Mouse (Mus musculus): ENCODE results near the gene Sctr. TPM values are rescaled to one million over a fixed set of nuclear protein-coding genes. Genes with fewer than 3 reads are reported as not detected.

Gene Sctr
- polyA plus RNA-seq, 1 experiment from 2014 or later: not detected

DNA sequence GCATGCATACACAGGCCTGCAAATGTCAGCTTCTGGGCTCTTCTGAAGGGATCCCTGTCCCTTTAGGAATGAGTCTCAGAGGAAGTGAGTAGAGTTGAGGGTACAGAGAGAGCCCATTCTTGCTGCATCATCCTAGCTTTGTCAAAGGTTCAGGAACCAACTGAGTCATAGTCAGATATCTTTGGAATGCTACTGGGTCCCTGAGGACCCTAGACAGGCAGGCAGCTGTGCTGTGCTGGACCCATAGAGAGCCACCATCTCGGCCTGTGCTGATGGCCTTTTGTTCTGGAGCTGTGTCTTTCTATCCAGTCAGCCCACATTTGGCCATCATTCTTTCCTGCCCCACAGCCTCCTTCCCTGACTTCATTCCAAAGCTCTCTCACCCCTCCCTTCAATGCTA lies 28.1 kb downstream of the Sctr start:
- Histone ChIP-seq H3K36me3 (ENCODE audit: control insufficient read depth, insufficient read depth, low read length) (no peaks in the 10 kb centered on the region), H3K4me1 (ENCODE audit: control insufficient read depth, insufficient read depth, low read length) (no peaks in the 10 kb centered on the region), H3K9me3 (ENCODE audit: control insufficient read depth, low read length) (no peaks in the 10 kb centered on the region), H3K4me2 (ENCODE audit: low read depth, severe bottlenecking) (no peak overlapping the region), H3K27ac (replicated peaks; ENCODE audit: low read depth, low read length) (no peak overlapping the region), H3K27me3 (ENCODE audit: control insufficient read depth, insufficient read depth, low read length) (no peaks in the 10 kb centered on the region), H3K9ac (ENCODE audit: low read length) (no peak overlapping the region), H3K4me3 (ENCODE audit: low read depth, low read length) (no peak overlapping the region)
- DNase-seq (ENCODE audit: low spot score) (no peak), ATAC-seq (ENCODE audit: insufficient number of reproducible peaks, low FRiP score, low TSS enrichment, low read depth) (no peak)
- 68% methylated on average over 1 of the region's 1 CpGs for WGBS

DNA sequence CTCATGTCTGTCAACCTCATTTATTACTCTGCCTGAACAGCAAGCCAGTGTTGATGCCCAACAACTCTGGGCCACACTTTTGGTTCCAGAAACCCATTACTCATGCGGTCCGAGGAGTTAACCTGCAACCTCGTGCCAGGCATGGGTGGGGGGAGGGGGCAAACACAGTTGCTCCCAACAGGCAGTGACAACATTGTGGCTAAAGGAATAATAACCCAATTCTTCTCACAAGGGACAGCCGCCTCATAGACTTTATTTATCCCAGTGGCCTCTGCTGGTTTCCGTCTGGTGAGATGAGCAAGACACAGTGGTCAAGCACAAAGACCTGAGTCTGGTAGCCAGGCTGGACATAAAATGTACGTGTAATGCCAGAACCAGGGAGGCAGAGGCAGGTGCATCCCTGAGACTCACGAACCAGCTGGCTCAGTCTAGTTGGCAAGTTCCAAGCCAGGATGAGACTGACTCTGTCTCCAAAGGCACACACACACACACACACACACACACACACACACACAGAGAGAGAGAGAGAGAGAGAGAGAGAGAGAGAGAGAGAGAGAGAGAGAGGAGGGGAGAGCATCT lies 28.9 kb downstream of the Sctr start:
- Histone ChIP-seq H3K4me3 (ENCODE audit: low read depth, low read length) (no peak overlapping the region), H3K36me3 (ENCODE audit: control insufficient read depth, insufficient read depth, low read length) (no peaks in the 10 kb centered on the region), H3K4me2 (ENCODE audit: low read depth, severe bottlenecking) (no peak overlapping the region), H3K9ac (ENCODE audit: low read length) (no peak overlapping the region), H3K9me3 (ENCODE audit: control insufficient read depth, low read length) (no peaks in the 10 kb centered on the region), H3K27me3 (ENCODE audit: control insufficient read depth, insufficient read depth, low read length) (no peaks in the 10 kb centered on the region), H3K4me1 (ENCODE audit: control insufficient read depth, insufficient read depth, low read length) (no peaks in the 10 kb centered on the region), H3K27ac (replicated peaks; ENCODE audit: low read depth, low read length) (no peak overlapping the region)
- 83% methylated on average over 7 of the region's 7 CpGs for WGBS
- no peak for ATAC-seq (ENCODE audit: insufficient number of reproducible peaks, low FRiP score, low TSS enrichment, low read depth)
- no peak for DNase-seq (ENCODE audit: low spot score)

DNA sequence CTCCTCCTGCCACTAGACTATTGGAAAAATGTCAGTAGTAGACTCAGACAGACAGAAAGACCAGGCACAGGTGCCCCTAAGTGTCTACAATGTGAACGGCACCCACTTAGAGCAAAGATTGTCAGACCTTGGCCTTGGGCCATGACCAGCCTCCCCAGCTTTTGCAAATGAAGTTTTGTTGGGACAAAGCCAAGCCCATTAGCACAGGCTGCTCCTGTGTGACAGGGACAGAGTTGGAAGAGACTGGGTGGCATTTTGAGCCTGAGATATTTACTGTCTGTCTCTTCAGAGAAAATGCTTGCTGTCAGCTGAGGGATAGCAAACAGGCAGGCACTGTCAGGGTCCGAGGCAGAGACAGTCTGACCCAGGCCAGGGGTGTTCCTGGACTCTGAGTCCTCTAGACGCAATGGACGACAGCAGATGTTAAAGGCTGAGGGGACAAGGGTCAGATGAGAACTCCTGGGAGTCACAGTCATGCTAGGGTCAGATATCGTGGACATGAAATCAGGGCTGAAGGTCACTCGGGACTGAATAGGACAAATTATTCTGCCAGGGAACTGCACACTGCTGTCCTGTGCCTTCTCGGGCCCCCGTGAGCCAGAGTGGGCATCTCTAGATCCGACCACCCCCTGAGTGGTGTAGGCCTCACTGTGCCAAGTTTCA lies 30.5 kb downstream of the Sctr start:
- ATAC-seq (ENCODE audit: insufficient number of reproducible peaks, low FRiP score, low TSS enrichment, low read depth) (no peak), DNase-seq (ENCODE audit: low spot score) (no peak)
- Histone ChIP-seq H3K36me3 (ENCODE audit: control insufficient read depth, insufficient read depth, low read length) (no peaks in the 10 kb centered on the region), H3K4me2 (ENCODE audit: low read depth, severe bottlenecking) (no peak overlapping the region), H3K4me3 (ENCODE audit: low read depth, low read length) (no peak overlapping the region), H3K27ac (replicated peaks; ENCODE audit: low read depth, low read length) (no peak overlapping the region), H3K9me3 (ENCODE audit: control insufficient read depth, low read length) (no peaks in the 10 kb centered on the region), H3K27me3 (ENCODE audit: control insufficient read depth, insufficient read depth, low read length) (no peaks in the 10 kb centered on the region), H3K4me1 (ENCODE audit: control insufficient read depth, insufficient read depth, low read length) (no peaks in the 10 kb centered on the region), H3K9ac (ENCODE audit: low read length) (no peak overlapping the region)
- WGBS: 80% methylated on average over 9 of the region's 9 CpGs

DNA sequence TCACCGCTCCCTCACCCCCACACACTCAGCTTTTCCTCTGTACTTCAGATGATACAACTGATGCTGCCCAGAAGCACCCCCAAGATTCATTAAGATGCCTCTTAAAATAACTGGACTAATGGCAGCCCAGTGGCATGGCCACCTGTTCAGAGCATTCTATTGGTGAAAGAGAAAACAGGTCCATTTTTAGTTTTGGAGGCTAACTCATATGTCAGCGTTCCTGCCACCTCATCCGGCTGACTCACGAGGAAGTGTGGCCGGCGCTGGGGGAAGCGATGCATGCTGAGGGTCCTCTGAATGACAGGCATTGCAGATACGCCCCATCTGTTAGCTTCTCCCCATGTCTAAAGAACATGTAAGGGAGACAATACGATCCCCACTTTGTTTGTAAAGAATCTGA lies 31.9 kb downstream of the Sctr start:
- Histone ChIP-seq H3K27me3 (ENCODE audit: control insufficient read depth, insufficient read depth, low read length) (no peaks in the 10 kb centered on the region), H3K36me3 (ENCODE audit: control insufficient read depth, insufficient read depth, low read length) (no peaks in the 10 kb centered on the region), H3K9me3 (ENCODE audit: control insufficient read depth, low read length) (no peaks in the 10 kb centered on the region), H3K4me2 (ENCODE audit: low read depth, severe bottlenecking) (no peak overlapping the region), H3K4me3 (ENCODE audit: low read depth, low read length) (no peak overlapping the region), H3K27ac (replicated peaks; ENCODE audit: low read depth, low read length) (no peak overlapping the region), H3K4me1 (ENCODE audit: control insufficient read depth, insufficient read depth, low read length) (no peaks in the 10 kb centered on the region), H3K9ac (ENCODE audit: low read length) (no peak overlapping the region)
- 88% methylated on average over 9 of the region's 9 CpGs for WGBS
- DNase-seq (ENCODE audit: low spot score) (no peak), ATAC-seq (ENCODE audit: insufficient number of reproducible peaks, low FRiP score, low TSS enrichment, low read depth) (no peak)

DNA sequence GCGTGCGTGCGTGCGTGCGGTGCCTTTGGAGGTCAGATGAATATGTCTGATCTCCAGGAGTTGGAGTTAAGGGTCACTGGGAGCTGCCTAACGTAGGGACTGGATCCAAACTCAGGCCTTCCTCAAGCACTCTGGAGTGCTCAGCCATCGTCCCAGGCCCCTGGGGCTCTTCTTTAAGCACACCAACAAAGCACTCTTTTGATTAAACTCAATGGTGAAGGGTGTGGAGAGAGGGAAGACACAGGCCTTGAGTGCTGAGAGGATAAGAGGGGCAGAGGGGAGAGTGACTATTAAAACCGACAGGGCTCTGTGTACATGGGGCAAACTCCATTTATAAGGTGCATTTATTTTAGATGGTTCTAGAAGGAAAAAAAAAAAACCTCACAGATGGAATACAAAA lies 35.7 kb downstream of the Sctr start:
- Histone ChIP-seq H3K36me3 (ENCODE audit: control insufficient read depth, insufficient read depth, low read length) (no peaks in the 10 kb centered on the region), H3K9ac (ENCODE audit: low read length) (no peak overlapping the region), H3K4me2 (ENCODE audit: low read depth, severe bottlenecking) (no peak overlapping the region), H3K4me3 (ENCODE audit: low read depth, low read length) (no peak overlapping the region), H3K27me3 (ENCODE audit: control insufficient read depth, insufficient read depth, low read length) (no peaks in the 10 kb centered on the region), H3K9me3 (ENCODE audit: control insufficient read depth, low read length) (no peaks in the 10 kb centered on the region), H3K27ac (replicated peaks; ENCODE audit: low read depth, low read length) (no peak overlapping the region), H3K4me1 (ENCODE audit: control insufficient read depth, insufficient read depth, low read length) (no peaks in the 10 kb centered on the region)
- DNase-seq (ENCODE audit: low spot score) (no peak), ATAC-seq (ENCODE audit: insufficient number of reproducible peaks, low FRiP score, low TSS enrichment, low read depth) (no peak)
- WGBS: 86% methylated on average over 8 of the region's 8 CpGs

DNA sequence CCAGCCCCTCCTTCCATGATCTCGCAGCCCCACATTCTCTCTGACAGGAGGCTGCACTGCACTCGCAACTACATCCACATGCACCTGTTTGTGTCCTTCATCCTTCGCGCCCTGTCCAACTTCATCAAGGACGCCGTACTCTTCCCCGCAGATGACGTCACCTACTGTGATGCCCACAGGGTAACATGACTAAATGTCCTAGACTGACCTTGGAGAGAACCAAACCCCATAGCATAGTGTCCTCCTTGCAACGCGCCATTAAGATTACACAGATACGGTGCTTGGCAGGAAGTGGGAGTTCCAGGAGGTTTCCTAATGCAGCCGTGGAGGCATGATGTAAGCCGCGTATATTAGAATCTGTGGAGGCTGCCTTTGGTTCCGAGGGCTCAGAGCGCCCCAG lies 37.9 kb downstream of the Sctr start:
- Histone ChIP-seq H3K4me3 (ENCODE audit: low read depth, low read length) (no peak overlapping the region), H3K4me1 (ENCODE audit: control insufficient read depth, insufficient read depth, low read length) (no peaks in the 10 kb centered on the region), H3K9ac (ENCODE audit: low read length) (no peak overlapping the region), H3K27ac (replicated peaks; ENCODE audit: low read depth, low read length) (no peak overlapping the region), H3K4me2 (ENCODE audit: low read depth, severe bottlenecking) (no peak overlapping the region), H3K9me3 (ENCODE audit: control insufficient read depth, low read length) (no peaks in the 10 kb centered on the region), H3K27me3 (ENCODE audit: control insufficient read depth, insufficient read depth, low read length) (no peaks in the 10 kb centered on the region), H3K36me3 (ENCODE audit: control insufficient read depth, insufficient read depth, low read length) (no peaks in the 10 kb centered on the region)
- DNase-seq (ENCODE audit: low spot score) (no peak), ATAC-seq (ENCODE audit: insufficient number of reproducible peaks, low FRiP score, low TSS enrichment, low read depth) (no peak)
- WGBS: 87% methylated on average over 16 of the region's 16 CpGs

DNA sequence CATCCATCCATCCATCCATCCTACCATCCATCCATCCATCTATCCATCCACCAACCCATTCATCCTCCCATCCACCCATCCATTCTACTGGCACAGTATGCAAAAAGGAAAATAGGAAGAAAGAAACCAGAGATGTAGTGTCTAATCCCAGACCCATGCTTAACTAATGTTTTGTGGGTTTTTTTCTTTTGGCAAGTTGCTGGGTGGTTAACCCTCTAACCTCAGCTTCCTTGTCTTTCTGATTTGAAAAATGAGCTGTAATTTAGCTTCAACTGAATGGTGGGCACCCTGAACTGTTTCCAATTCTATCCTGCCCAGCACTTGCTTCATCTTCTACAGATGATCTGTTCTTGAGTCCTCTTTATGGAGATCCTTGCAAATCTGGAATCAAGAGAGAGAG lies 40.6 kb downstream of the Sctr start:
- Histone ChIP-seq H3K27ac (replicated peaks; ENCODE audit: low read depth, low read length) (no peak overlapping the region), H3K27me3 (ENCODE audit: control insufficient read depth, insufficient read depth, low read length) (no peaks in the 10 kb centered on the region), H3K4me1 (ENCODE audit: control insufficient read depth, insufficient read depth, low read length) (no peaks in the 10 kb centered on the region), H3K4me3 (ENCODE audit: low read depth, low read length) (no peak overlapping the region), H3K9me3 (ENCODE audit: control insufficient read depth, low read length) (no peaks in the 10 kb centered on the region), H3K36me3 (ENCODE audit: control insufficient read depth, insufficient read depth, low read length) (no peaks in the 10 kb centered on the region), H3K4me2 (ENCODE audit: low read depth, severe bottlenecking) (no peak overlapping the region), H3K9ac (ENCODE audit: low read length) (no peak overlapping the region)
- DNase-seq (ENCODE audit: low spot score) (no peak), ATAC-seq (ENCODE audit: insufficient number of reproducible peaks, low FRiP score, low TSS enrichment, low read depth) (no peak)

DNA sequence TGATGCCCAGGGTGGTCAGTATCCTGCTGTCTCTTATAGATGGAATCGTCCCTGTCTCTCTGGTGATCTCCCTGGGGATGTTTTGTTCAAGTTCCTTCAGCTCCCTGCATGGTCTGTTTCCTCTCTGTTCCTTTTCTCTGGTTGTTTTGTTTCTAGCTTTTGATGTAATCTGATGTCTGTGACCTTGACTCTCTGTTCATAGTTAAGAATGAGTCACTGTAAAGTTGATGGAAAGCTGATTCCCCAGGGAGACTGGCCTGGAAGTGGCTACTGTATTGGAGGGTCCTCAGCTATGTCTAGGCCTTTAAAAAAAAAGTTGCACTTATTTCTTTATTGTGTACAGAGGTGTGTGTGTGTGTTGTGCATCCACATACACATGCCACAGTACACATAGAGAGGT lies 44.4 kb downstream of the Sctr start:
- H3K4me2 ChIP-seq (ENCODE audit: low read depth, severe bottlenecking): no peak overlapping the region
- H3K9me3 ChIP-seq (ENCODE audit: control insufficient read depth, low read length): no peaks in the 10 kb centered on the region
- H3K36me3 ChIP-seq (ENCODE audit: control insufficient read depth, insufficient read depth, low read length): no peaks in the 10 kb centered on the region
- H3K4me1 ChIP-seq (ENCODE audit: control insufficient read depth, insufficient read depth, low read length): no peaks in the 10 kb centered on the region
- WGBS: 71% methylated on average over 1 of the region's 1 CpGs
- no peak for DNase-seq (ENCODE audit: low spot score)
- no peak overlapping the region for H3K27ac ChIP-seq (replicated peaks; ENCODE audit: low read depth, low read length)
- ATAC-seq (ENCODE audit: insufficient number of reproducible peaks, low FRiP score, low TSS enrichment, low read depth): no peak
- H3K27me3 ChIP-seq (ENCODE audit: control insufficient read depth, insufficient read depth, low read length): no peaks in the 10 kb centered on the region
- no peak overlapping the region for H3K9ac ChIP-seq (ENCODE audit: low read length)
- H3K4me3 ChIP-seq (ENCODE audit: low read depth, low read length): no peak overlapping the region

DNA sequence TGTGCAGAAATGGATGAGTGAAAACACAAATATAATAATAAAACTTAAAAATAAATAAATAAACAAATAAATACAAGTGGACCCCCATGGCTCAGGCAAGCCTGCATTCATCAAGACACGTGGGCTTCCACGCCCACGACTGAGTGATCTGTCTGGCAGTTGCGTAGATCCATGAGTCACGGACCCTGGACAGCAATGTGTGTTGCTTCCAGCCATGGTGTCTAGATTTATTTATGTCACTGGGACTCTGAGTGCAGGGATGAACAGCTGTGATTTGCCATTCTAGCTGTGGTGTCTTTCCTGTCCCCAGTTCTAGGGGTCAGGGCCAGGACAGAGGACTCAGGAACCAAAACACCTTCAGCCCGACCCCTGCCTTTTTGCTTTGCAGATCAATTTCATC lies 48.3 kb downstream of the Sctr start:
- H3K4me1 ChIP-seq (ENCODE audit: control insufficient read depth, insufficient read depth, low read length): no peaks in the 10 kb centered on the region
- H3K9ac ChIP-seq (ENCODE audit: low read length): no peak overlapping the region
- no peaks in the 10 kb centered on the region for H3K27me3 ChIP-seq (ENCODE audit: control insufficient read depth, insufficient read depth, low read length)
- no peaks in the 10 kb centered on the region for H3K9me3 ChIP-seq (ENCODE audit: control insufficient read depth, low read length)
- DNase-seq (ENCODE audit: low spot score) (no peak), ATAC-seq (ENCODE audit: insufficient number of reproducible peaks, low FRiP score, low TSS enrichment, low read depth) (no peak)
- H3K4me2 ChIP-seq (ENCODE audit: low read depth, severe bottlenecking): no peak overlapping the region
- H3K36me3 ChIP-seq (ENCODE audit: control insufficient read depth, insufficient read depth, low read length): no peaks in the 10 kb centered on the region
- WGBS: 87% methylated on average over 6 of the region's 6 CpGs
- H3K4me3 ChIP-seq (ENCODE audit: low read depth, low read length): no peak overlapping the region
- no peak overlapping the region for H3K27ac ChIP-seq (replicated peaks; ENCODE audit: low read depth, low read length)

Data from limb, embryonic 11.5 days (tissue).